Mouse (Mus musculus) limb, embryonic 14.5 days (tissue): ENCODE measurements around the gene Evx2. TPM values are rescaled to one million over a fixed set of nuclear protein-coding genes. Genes with fewer than 3 reads are reported as not detected.

Experiments
- ATAC-seq: fragments of 200-750 bp; cut with Nextera tagmentation; 2 replicates; pipeline ENCODE4 v1.8.0; 2017; ENCODE audit warnings: low read depth, moderate number of reproducible peaks, moderate TSS enrichment; ENCODE audit not compliant: low FRiP score
- DNase-seq: peaks from one replicate; pipeline ENCODE4 v3.0.0-alpha.2; 2015; ENCODE audit warnings: low spot score
- H3K27ac ChIP-seq: fragments of 300-500 bp; sonication (generic); replicated peaks from 2 replicates; pipeline ENCODE4 v1.5.1; 2014; ENCODE audit warnings: low read depth, mild to moderate bottlenecking, low read length, moderate library complexity, mixed read lengths
- H3K27me3 ChIP-seq: fragments of 300-500 bp; sonication (generic); 2 replicates; pipeline ENCODE4 v1.6.1; 2014; ENCODE audit warnings: low read length, mixed read lengths; ENCODE audit not compliant: control insufficient read depth, insufficient read depth
- H3K36me3 ChIP-seq: fragments of 300-500 bp; sonication (generic); 2 replicates; pipeline ENCODE4 v1.6.1; 2014; ENCODE audit warnings: mild to moderate bottlenecking, low read length, moderate library complexity, mixed read lengths; ENCODE audit not compliant: control insufficient read depth, insufficient read depth
- H3K4me1 ChIP-seq: fragments of 300-500 bp; sonication (generic); 2 replicates; pipeline ENCODE4 v1.6.1; 2014; ENCODE audit warnings: antibody characterized with exemption, low read length, mixed read lengths; ENCODE audit not compliant: control insufficient read depth, insufficient read depth
- H3K4me2 ChIP-seq: fragments of 300-500 bp; sonication (generic); replicated peaks from 2 replicates; pipeline ENCODE4 v1.6.1; 2014; ENCODE audit warnings: low read depth, mild to moderate bottlenecking, low read length, moderate library complexity; ENCODE audit not compliant: severe bottlenecking
- H3K4me3 ChIP-seq: fragments of 300-500 bp; sonication (generic); replicated peaks from 2 replicates; pipeline ENCODE4 v1.5.1; 2014; ENCODE audit warnings: low read length
- H3K9ac ChIP-seq: fragments of 300-500 bp; sonication (generic); 2 replicates; pipeline ENCODE4 v1.6.1; 2014; ENCODE audit warnings: mild to moderate bottlenecking, low read depth, low read length, moderate library complexity; ENCODE audit not compliant: severe bottlenecking
- H3K9me3 ChIP-seq: fragments of 300-500 bp; sonication (generic); 2 replicates; pipeline ENCODE4 v1.6.1; 2016; ENCODE audit warnings: low read length; ENCODE audit not compliant: control insufficient read depth
- POLR2A ChIP-seq: fragments of 200-500 bp; IDR thresholded peaks from 2 replicates; pipeline ENCODE4 v1.8.0; 2012; ENCODE audit warnings: inconsistent platforms, mild to moderate bottlenecking, moderate library complexity, borderline replicate concordance; ENCODE audit not compliant: insufficient read depth, insufficient read length; ENCODE audit errors: extremely low read depth
- WGBS: fragments of 180-500 bp; shearing (Covaris S2); extraction: QIAGEN DNeasy Blood & Tissue Kit; methylation state at CpG from one replicate; pipeline ENCODE4 v1.1.7; 2014; 5-methylcytosine and 5-hydroxymethylcytosine counted together
- polyA plus RNA-seq, 2 experiments: library from polyadenylated mRNA; depleted of rRNA in 1 of 2; stranded (reverse) in 1 of 2; unstranded in 1 of 2; fragments of >200 nt; fragmentation: Nextera tagmentation in 1 of 2; extraction: Ambion mirVana in 1 of 2; gene quantifications; 2 replicates each; pipeline versions ENCODE4 v1.2.1 to v1.2.3; 2012 to 2014

The Evx2 gene
- polyA plus RNA-seq, 2 experiments: 2.3 to 8.9 TPM

DNA sequence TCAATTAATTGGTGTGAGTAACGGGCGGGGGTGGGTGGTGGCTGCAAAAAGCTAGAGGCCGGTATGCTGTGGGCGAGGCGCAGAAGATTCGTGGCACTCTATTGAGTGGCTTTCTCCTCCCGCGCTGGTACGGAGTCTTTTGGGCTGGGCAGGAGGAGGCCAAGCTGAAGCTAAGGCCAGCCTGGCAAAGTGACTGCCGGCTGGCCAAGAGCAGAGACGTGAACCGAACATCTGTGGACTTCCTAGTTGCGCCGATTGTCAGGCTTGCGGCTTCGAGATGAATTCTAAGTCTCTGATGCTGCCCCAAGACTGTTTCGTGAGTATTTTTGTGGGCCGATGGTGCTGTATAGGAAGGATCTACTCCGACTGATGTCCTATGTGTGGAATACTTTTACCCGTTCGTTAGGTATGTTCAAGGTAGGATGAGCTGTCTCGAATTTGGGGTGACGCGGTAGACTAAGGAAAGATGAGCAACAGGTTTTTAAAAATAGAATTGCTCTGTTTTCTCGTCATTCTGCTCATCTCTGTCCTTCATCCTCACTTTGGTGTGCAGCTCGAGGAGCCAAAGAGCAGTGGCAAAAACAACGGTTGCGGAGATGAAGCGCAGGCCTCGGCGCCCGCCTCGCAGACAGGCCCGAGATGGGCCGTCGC is 8.0 kb upstream of the Evx2 start:
- H3K4me3 ChIP-seq: peak overlapping the region; percentile 74
- peak; percentile 2; the same call in 1 of the 2 replicates for ATAC-seq
- H3K27me3 ChIP-seq: peaks cover 25% of the 10 kb centered on the region; the same call in 1 of the 2 replicates
- no peaks in the 10 kb centered on the region for H3K4me1 ChIP-seq
- peak overlapping the region; percentile 96 for H3K27ac ChIP-seq
- H3K9me3 ChIP-seq: no peaks in the 10 kb centered on the region
- 0 out of 2 replicates have a peak, but pooled peaks have one; percentile 20 for TF ChIP-seq POLR2A
- no peak for DNase-seq
- WGBS: 2% methylated on average over 35 of the region's 36 CpGs
- H3K4me2 ChIP-seq: peak overlapping the region; percentile 96
- H3K36me3 ChIP-seq: peaks cover 9% of the 10 kb centered on the region
- H3K9ac ChIP-seq: peak overlapping the region; percentile 99

GRCm38 (mm10) chr2:74666411-74666810 is 7.1 kb upstream of the Evx2 start:
- peak overlapping the region; percentile 74 for H3K4me3 ChIP-seq
- peak overlapping the region; percentile 96 for H3K27ac ChIP-seq
- DNase-seq (no peak), ATAC-seq (no peak)
- H3K36me3 ChIP-seq: peaks cover 9% of the 10 kb centered on the region
- TF ChIP-seq POLR2A: no peak
- H3K4me2 ChIP-seq: peak overlapping the region; percentile 96
- no peaks in the 10 kb centered on the region for H3K9me3 ChIP-seq
- peaks cover 33% of the 10 kb centered on the region; the same call in 1 of the 2 replicates for H3K27me3 ChIP-seq
- peak overlapping the region; percentile 99 for H3K9ac ChIP-seq
- H3K4me1 ChIP-seq: no peaks in the 10 kb centered on the region; the same call in 1 of the 2 replicates
- WGBS: 6% methylated on average over 7 of the region's 7 CpGs

DNA sequence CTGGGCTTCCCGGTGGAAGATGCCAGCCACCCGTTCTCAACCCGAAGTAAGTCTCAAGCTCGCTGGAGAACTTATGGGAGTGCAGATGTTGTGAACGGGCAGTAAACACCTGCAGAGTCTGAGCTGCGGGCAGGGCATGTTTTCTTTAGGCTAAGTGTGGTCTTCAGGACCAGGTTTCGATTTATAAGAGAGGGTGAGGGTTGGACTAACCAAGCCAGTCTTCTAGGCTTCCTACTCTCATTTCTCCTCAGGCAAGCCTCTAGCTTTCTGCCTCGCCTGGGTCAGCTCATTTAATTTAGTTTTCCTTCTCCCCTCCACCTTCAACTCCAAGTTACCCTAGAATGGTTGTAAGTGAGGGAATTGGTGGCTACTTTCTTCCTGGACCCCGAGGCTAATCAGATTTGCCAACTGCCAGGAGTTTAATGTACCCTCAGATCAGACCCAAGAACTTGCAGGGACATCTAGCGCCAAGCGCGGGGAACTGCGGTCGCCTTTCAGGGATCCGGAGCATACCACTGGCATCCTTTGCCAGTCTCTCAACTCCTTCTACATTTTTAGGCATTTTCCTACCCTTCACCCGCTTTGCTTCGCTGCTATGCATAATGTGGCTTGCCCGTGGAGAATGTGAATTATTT is 4.1 kb upstream of the Evx2 start:
- Histone ChIP-seq H3K27me3 (peaks cover 35% of the 10 kb centered on the region), H3K4me2 (peak overlapping the region; percentile 96), H3K36me3 (no peaks in the 10 kb centered on the region), H3K9me3 (no peaks in the 10 kb centered on the region), H3K27ac (peak overlapping the region; percentile 79), H3K9ac (peak overlapping the region; percentile 52), H3K4me1 (no peaks in the 10 kb centered on the region; the same call in 1 of the 2 replicates), H3K4me3 (peak overlapping the region; percentile 23)
- 3% methylated on average over 18 of the region's 18 CpGs for WGBS
- TF ChIP-seq POLR2A: no peak
- peak; percentile 68 for DNase-seq
- no peak for ATAC-seq

DNA sequence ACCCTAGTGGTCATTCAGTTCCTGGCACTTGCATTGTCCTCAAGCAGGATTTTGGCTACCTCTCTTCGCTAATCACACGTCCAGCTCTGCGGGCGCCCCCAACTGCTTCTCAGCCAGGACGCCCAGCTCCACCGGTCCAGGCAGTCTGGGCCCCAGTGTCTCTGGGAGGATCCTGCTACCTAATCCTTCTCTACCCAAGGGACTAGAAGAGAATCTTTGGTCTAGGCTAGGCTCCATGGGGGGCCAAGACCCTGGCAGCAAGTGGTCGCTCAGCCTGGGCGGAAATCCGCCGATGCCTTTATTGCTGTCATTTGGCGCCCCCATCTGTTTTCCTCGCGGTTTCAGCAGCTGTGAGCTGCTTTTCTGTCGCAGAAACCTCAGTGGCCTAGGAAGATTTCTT is 2.3 kb upstream of the Evx2 start:
- peak; percentile 31; the same call in 1 of the 2 replicates for ATAC-seq
- Histone ChIP-seq H3K9me3 (no peaks in the 10 kb centered on the region), H3K36me3 (peaks cover 3% of the 10 kb centered on the region; the same call in 1 of the 2 replicates), H3K4me1 (no peaks in the 10 kb centered on the region; the same call in 1 of the 2 replicates), H3K27ac (peak overlapping the region; percentile 96), H3K4me2 (peak overlapping the region; percentile 57), H3K4me3 (peak overlapping the region; percentile 51), H3K27me3 (peaks cover 30% of the 10 kb centered on the region), H3K9ac (peak overlapping the region; percentile 98)
- WGBS: 0% methylated on average over 14 of the region's 14 CpGs
- 0 out of 2 replicates have a peak, but pooled peaks have one; percentile 9 for TF ChIP-seq POLR2A
- peak; percentile 86 for DNase-seq
